Mouse (Mus musculus): ENCODE measurements at regions not wholly inside any gene's neighbourhood (a gene's known extent, or its start where the extent isn't known, plus 50 kb on each side); places are given as distances from the start of the nearest gene placed in this dataset.

DNA sequence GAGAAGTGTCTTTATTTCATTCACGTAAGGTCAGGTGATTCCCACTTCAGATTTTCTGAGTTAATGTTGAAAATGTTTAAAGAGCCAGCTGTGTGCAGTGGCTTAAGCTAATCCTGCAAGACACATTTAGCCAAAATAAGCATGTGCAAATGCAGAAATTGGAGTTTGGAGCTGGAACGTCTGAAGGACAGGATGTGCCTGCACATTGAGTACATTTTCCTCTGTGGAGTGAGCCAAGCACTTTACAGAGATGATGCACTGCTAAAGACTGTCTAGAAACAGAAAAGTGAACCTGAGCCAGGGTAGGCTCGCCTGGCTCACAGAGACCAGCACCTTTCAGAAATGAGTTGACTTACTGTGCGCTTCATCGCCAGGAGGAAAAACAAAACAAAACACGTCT lies 137.1 kb downstream of the CK137956 start:
- Histone ChIP-seq H3K27me3 (ENCODE audit: control insufficient read depth, insufficient read depth, insufficient read length) (no peaks in the 10 kb centered on the region), H3K4me3 (no peak overlapping the region), H3K79me2 (ENCODE audit: control insufficient read depth, insufficient read depth) (no peaks in the 10 kb centered on the region), H3ac (ENCODE audit: control insufficient read depth, insufficient read length) (no peak overlapping the region), H3K4me2 (ENCODE audit: low read depth) (no peak overlapping the region), H3K36me3 (ENCODE audit: control insufficient read depth, insufficient read depth) (no peaks in the 10 kb centered on the region)
- no peak for TF ChIP-seq POLR2AphosphoS2 (IDR thresholded peaks at IDR 0.05; ENCODE audit: insufficient read length, low read depth)

DNA sequence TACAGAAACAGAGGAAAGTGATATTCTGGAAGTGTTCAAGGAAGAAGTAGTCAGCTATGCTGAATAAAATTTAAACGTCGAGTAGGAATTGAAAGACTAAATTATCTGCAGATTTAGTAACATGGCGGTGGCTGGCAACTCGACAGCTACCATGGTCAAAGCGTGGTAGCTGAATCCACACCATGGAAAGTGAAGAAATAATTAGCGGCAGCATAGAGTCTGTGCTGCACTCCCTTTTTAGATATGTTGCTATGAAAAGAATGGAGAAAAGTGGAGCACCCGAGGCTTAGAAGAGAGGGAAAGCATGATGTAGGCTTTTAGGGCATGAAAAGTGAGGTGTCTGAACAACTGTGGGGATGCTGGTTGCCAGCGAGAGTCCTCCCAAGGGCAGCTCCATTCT lies 143.8 kb downstream of the CK137956 start:
- H3ac ChIP-seq (ENCODE audit: control insufficient read depth, insufficient read length): no peak overlapping the region
- no peaks in the 10 kb centered on the region for H3K79me2 ChIP-seq (ENCODE audit: control insufficient read depth, insufficient read depth)
- H3K27me3 ChIP-seq (ENCODE audit: control insufficient read depth, insufficient read depth, insufficient read length): no peaks in the 10 kb centered on the region
- H3K4me2 ChIP-seq (ENCODE audit: low read depth): no peak overlapping the region
- TF ChIP-seq MYOG (IDR thresholded peaks at IDR 0.05; ENCODE audit: control insufficient read depth in 1 of 3, insufficient read depth in 1 of 3, insufficient read length in 2 of 3, low read depth in 2 of 3) (no peak), USF1 (IDR thresholded peaks at IDR 0.05; ENCODE audit: low read depth) (no peak), SRF (IDR thresholded peaks at IDR 0.05; ENCODE audit: control insufficient read depth, insufficient read length, low read depth) (no peak), POLR2AphosphoS2 (IDR thresholded peaks at IDR 0.05; ENCODE audit: insufficient read length, low read depth) (no peak), MYOD1 (IDR thresholded peaks at IDR 0.05; ENCODE audit: control insufficient read depth in 1 of 3, insufficient read length in 2 of 3, low read depth in 2 of 3) (no peak), REST (IDR thresholded peaks at IDR 0.05; ENCODE audit: insufficient read depth, insufficient read length) (no peak), TCF3 (IDR thresholded peaks at IDR 0.05; ENCODE audit: insufficient read length, low read depth) (no peak), POLR2A (IDR thresholded peaks at IDR 0.05; ENCODE audit: insufficient read length, low read depth) (no peak), E2F4 (IDR thresholded peaks at IDR 0.05; ENCODE audit: insufficient read depth) (no peak)
- H3K4me3 ChIP-seq: no peak overlapping the region
- no peaks in the 10 kb centered on the region for H3K36me3 ChIP-seq (ENCODE audit: control insufficient read depth, insufficient read depth)

DNA sequence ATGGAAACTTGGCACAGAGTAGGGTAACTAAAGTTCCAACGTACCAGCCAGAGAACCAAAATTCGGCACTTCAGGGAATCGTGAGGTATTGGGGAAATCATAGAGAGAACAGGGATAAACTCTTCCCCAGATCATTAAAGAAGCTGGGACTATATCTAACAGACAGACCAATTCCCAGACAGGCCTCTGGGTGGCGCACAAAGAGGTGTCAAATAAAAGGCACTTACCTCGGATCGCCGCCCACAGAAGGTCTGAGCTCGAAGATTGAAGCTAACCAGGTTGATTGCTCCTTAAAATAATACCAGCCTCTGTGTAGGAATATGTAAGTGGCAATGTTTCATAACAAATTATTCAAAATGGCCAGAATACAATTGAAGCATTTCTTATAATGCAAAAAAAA lies 151.2 kb downstream of the CK137956 start:
- H3K79me2 ChIP-seq (ENCODE audit: control insufficient read depth, insufficient read depth): no peaks in the 10 kb centered on the region
- H3K27me3 ChIP-seq (ENCODE audit: control insufficient read depth, insufficient read depth, insufficient read length): no peaks in the 10 kb centered on the region
- no peak overlapping the region for H3K4me2 ChIP-seq (ENCODE audit: low read depth)
- no peak overlapping the region for H3ac ChIP-seq (ENCODE audit: control insufficient read depth, insufficient read length)
- TF ChIP-seq USF1 (IDR thresholded peaks at IDR 0.05; ENCODE audit: low read depth) (no peak), MYOG (IDR thresholded peaks at IDR 0.05; ENCODE audit: control insufficient read depth in 1 of 3, insufficient read depth in 1 of 3, insufficient read length in 2 of 3, low read depth in 2 of 3) (no peak), MYOD1 (IDR thresholded peaks at IDR 0.05; ENCODE audit: control insufficient read depth in 1 of 3, insufficient read length in 2 of 3, low read depth in 2 of 3) (no peak), TCF12 (IDR thresholded peaks at IDR 0.05; ENCODE audit: insufficient read depth, poor library complexity, severe bottlenecking) (no peak), REST (IDR thresholded peaks at IDR 0.05; ENCODE audit: insufficient read depth, insufficient read length) (no peak), CEBPB (IDR thresholded peaks at IDR 0.05; ENCODE audit: insufficient read depth, poor library complexity, severe bottlenecking) (no peak), SRF (IDR thresholded peaks at IDR 0.05; ENCODE audit: control insufficient read depth, insufficient read length, low read depth) (no peak), E2F4 (IDR thresholded peaks at IDR 0.05; ENCODE audit: insufficient read depth) (no peak), TCF3 (IDR thresholded peaks at IDR 0.05; ENCODE audit: insufficient read length, low read depth) (no peak), POLR2A (IDR thresholded peaks at IDR 0.05; ENCODE audit: insufficient read length, low read depth) (no peak), MAX (IDR thresholded peaks at IDR 0.05; ENCODE audit: low read depth) (no peak), POLR2AphosphoS2 (IDR thresholded peaks at IDR 0.05; ENCODE audit: insufficient read length, low read depth) (no peak)
- no peaks in the 10 kb centered on the region for H3K36me3 ChIP-seq (ENCODE audit: control insufficient read depth, insufficient read depth)
- H3K4me3 ChIP-seq: no peak overlapping the region

DNA sequence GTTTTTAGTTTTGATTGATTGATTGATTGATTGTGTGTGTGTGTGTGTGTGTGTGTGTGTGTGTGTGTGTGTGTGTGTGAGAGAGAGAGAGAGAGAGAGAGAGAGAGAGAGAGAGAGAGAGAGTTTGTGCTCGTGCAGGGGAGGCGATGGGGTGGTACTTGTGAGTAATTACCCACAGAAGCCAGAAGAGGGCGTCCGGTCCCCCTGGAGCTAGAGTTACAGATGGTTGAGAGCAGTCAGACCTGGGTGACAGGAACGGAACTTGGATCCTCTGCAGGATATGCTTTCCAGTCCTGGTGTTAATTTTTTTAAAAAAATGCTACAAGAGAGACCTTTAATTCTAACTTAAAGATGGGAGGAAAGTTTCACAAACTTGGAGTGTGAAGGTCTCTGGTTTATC lies 151.7 kb downstream of the CK137956 start:
- Histone ChIP-seq H3K4me2 (ENCODE audit: low read depth) (no peak overlapping the region), H3ac (ENCODE audit: control insufficient read depth, insufficient read length) (no peak overlapping the region), H3K79me2 (ENCODE audit: control insufficient read depth, insufficient read depth) (no peaks in the 10 kb centered on the region), H3K27me3 (ENCODE audit: control insufficient read depth, insufficient read depth, insufficient read length) (no peaks in the 10 kb centered on the region), H3K36me3 (ENCODE audit: control insufficient read depth, insufficient read depth) (no peaks in the 10 kb centered on the region), H3K4me3 (no peak overlapping the region)
- TF ChIP-seq POLR2AphosphoS2 (IDR thresholded peaks at IDR 0.05; ENCODE audit: insufficient read length, low read depth) (no peak), USF1 (IDR thresholded peaks at IDR 0.05; ENCODE audit: low read depth) (no peak), TCF3 (IDR thresholded peaks at IDR 0.05; ENCODE audit: insufficient read length, low read depth) (no peak)

DNA sequence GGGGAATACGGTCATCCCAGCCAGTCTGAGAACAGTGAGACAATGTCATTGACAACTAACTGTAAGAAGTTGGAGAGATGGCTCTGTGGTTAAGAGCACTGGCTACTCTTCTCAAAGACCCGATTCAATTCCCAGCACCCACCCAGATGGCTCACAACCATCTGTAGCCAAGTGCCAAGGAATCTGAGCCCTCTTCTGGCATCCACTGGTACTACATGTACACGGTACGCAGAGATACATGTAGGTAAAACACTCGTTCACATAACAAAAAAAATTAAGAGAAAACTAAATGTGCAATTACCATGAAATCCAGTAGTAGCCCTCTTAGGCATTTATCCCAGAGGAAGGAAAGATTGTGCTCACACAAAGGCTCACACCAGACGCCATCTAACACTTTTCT lies 156.1 kb downstream of the CK137956 start:
- Histone ChIP-seq H3K36me3 (ENCODE audit: control insufficient read depth, insufficient read depth) (no peaks in the 10 kb centered on the region), H3K79me2 (ENCODE audit: control insufficient read depth, insufficient read depth) (no peaks in the 10 kb centered on the region), H3K4me2 (ENCODE audit: low read depth) (no peak overlapping the region), H3K27me3 (ENCODE audit: control insufficient read depth, insufficient read depth, insufficient read length) (no peaks in the 10 kb centered on the region), H3K4me3 (no peak overlapping the region), H3ac (ENCODE audit: control insufficient read depth, insufficient read length) (no peak overlapping the region)
- TF ChIP-seq MYOG (IDR thresholded peaks at IDR 0.05; ENCODE audit: control insufficient read depth in 1 of 3, insufficient read depth in 1 of 3, insufficient read length in 2 of 3, low read depth in 2 of 3) (no peak), USF1 (IDR thresholded peaks at IDR 0.05; ENCODE audit: low read depth) (no peak), SRF (IDR thresholded peaks at IDR 0.05; ENCODE audit: control insufficient read depth, insufficient read length, low read depth) (no peak), CEBPB (IDR thresholded peaks at IDR 0.05; ENCODE audit: insufficient read depth, poor library complexity, severe bottlenecking) (no peak), POLR2AphosphoS2 (IDR thresholded peaks at IDR 0.05; ENCODE audit: insufficient read length, low read depth) (no peak), MAX (IDR thresholded peaks at IDR 0.05; ENCODE audit: low read depth) (no peak), MYOD1 (IDR thresholded peaks at IDR 0.05; ENCODE audit: control insufficient read depth in 1 of 3, insufficient read length in 2 of 3, low read depth in 2 of 3) (no peak), E2F4 (IDR thresholded peaks at IDR 0.05; ENCODE audit: insufficient read depth) (no peak), REST (IDR thresholded peaks at IDR 0.05; ENCODE audit: insufficient read depth, insufficient read length) (no peak), TCF12 (IDR thresholded peaks at IDR 0.05; ENCODE audit: insufficient read depth, poor library complexity, severe bottlenecking) (no peak), POLR2A (IDR thresholded peaks at IDR 0.05; ENCODE audit: insufficient read length, low read depth) (no peak), TCF3 (IDR thresholded peaks at IDR 0.05; ENCODE audit: insufficient read length, low read depth) (no peak)

Data from myocyte (in vitro differentiated cells).